Comparison of ENCODE assay signal across 8 mouse cellular contexts in the genomic region with DNA sequence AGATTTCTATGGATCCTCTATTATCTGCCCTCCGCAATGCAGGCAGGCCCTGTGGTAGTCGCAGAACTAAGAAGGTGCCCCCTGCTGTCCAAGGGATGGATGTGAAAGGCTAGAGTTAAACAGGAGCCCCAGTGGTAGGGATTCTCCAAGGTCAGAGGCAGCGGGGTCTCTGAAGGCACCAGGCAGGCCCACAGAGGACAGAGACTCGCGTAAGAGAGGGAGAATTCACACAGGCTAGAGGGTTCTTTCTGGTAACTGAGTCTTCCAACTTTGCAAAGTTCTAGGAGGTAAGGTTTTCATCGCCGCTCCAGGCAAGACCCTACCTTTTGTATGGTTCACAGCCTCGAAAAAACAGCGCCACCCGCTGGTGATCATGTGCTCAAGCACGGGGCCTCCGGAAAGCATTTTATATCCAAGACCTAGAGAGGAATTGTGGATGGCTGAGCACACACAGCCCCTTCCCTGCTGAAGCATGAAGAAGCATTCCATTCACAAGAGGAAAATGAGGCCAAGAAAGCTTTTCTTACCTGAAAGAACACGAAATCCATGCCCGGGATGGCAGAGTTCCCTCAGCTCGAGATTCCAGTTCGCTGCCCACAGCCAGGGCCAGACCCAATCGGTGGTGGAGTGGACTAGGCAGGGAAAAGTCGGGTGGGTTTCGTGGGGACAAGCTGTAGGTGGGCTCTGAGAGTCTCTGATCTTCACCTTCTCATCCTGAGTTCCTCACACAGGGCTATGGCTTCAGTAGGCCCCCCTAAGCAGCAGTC.
DNase-seq lines count a peak whose midpoint lies in the region; ATAC-seq and TF ChIP-seq lines count a peak whose summit lies in the region.

No protein-coding gene starts in this region.

- no peaks in the 10 kb centered on the region for H3K36me3 ChIP-seq in forebrain, postnatal 0 days (ENCODE audit: insufficient read depth)
- H3K36me3 ChIP-seq in midbrain, embryonic 13.5 days: no peaks in the 10 kb centered on the region

- H3K4me3 ChIP-seq in forebrain, postnatal 0 days (ENCODE audit: low read depth, low read length): no peak overlapping the region
- H3K4me3 ChIP-seq in midbrain, embryonic 13.5 days (replicated peaks): no peak overlapping the region

- H3K4me1 ChIP-seq in forebrain, postnatal 0 days (ENCODE audit: insufficient read depth): peaks cover 5% of the 10 kb centered on the region
- H3K4me1 ChIP-seq in midbrain, embryonic 13.5 days (replicated peaks): peaks cover 48% of the 10 kb centered on the region

- TF ChIP-seq CTCF in forebrain, postnatal 0 days (IDR thresholded peaks at IDR 0.05; ENCODE audit: low read depth): peak; percentile 64

- ATAC-seq in forebrain, postnatal 0 days: peak; percentile 76
- ATAC-seq in midbrain, embryonic 13.5 days: peak; percentile 29
- no peak for ATAC-seq in erythroid progenitor cell, adult 5-6 weeks (replicated peaks; ENCODE audit: low FRiP score, poor library complexity, severe bottlenecking)

- no peak overlapping the region for H3K27ac ChIP-seq in forebrain, postnatal 0 days (ENCODE audit: low read depth, low read length)
- H3K27ac ChIP-seq in midbrain, embryonic 13.5 days: peak overlapping the region; percentile 52

- no peak overlapping the region for H3K9ac ChIP-seq in forebrain, postnatal 0 days
- no peak overlapping the region for H3K9ac ChIP-seq in midbrain, embryonic 13.5 days (replicated peaks)

- peaks cover 7% of the 10 kb centered on the region; the same call in 1 of the 2 replicates for H3K27me3 ChIP-seq in forebrain, postnatal 0 days (ENCODE audit: insufficient read depth, low read length)
- peaks cover 12% of the 10 kb centered on the region for H3K27me3 ChIP-seq in midbrain, embryonic 13.5 days

- WGBS in forebrain, postnatal 0 days: 8% methylated on average over 19 of the region's 19 CpGs
- WGBS in midbrain, embryonic 13.5 days: 6% methylated on average over 19 of the region's 19 CpGs

- DNase-seq in cerebellum, adult 18-20 months: peak; percentile 12 to 13
- DNase-seq in cerebellum, adult 11 months: no peak
- peak; percentile 52 for DNase-seq in thymus, postnatal 4 days
- no peak for DNase-seq in thymus, postnatal 36 days
- peak; percentile 82 for DNase-seq in forebrain, postnatal 0 days
- DNase-seq in kidney, postnatal 10 days: peak; percentile 62

- no peak overlapping the region; the same call in 1 of the 2 replicates for H3K4me2 ChIP-seq in forebrain, postnatal 0 days (ENCODE audit: low read depth)
- H3K4me2 ChIP-seq in midbrain, embryonic 13.5 days (replicated peaks): peak overlapping the region; percentile 13; the same call in 1 of the 2 replicates

- no peaks in the 10 kb centered on the region for H3K9me3 ChIP-seq in forebrain, postnatal 0 days (ENCODE audit: low read length)
- H3K9me3 ChIP-seq in midbrain, embryonic 13.5 days: no peaks in the 10 kb centered on the region

Comparison
In these comparisons a context has a peak if more than half of its experiments do, and no peak if none do; other contexts are left out.
1. DNase-seq: peak in cerebellum, adult 18-20 months (2 of 2), thymus, postnatal 4 days (single experiment), forebrain, postnatal 0 days (single experiment) and kidney, postnatal 10 days (single experiment); none in cerebellum, adult 11 months (single experiment) and thymus, postnatal 36 days (0 of 2).